In genomic region chr15:89118007-89118406, GRCm38 (mm10) we compare ENCODE assay signal across 1 mouse cellular context.
TF ChIP-seq lines count a peak whose summit lies in the region.

No protein-coding gene starts in this region.

TF ChIP-seq in MEL, 35 proteins besides CTCF, POLR2A, EP300 and RAD21:
- TF ChIP-seq SMC3 (IDR thresholded peaks at IDR 0.05; ENCODE audit: low read depth, low read length): peak; percentile 44
- TF ChIP-seq ZC3H11A (IDR thresholded peaks at IDR 0.05; ENCODE audit: low read depth, low read length): peak; percentile 31
- no peak for TF ChIP-seq NELFE (IDR thresholded peaks at IDR 0.05; ENCODE audit: low read depth, low read length)
- no peak for TF ChIP-seq MEF2A (IDR thresholded peaks at IDR 0.05; ENCODE audit: extremely low read depth, insufficient replicate concordance, low read depth, low read length, poor library complexity, severe bottlenecking)
- TF ChIP-seq SIN3A (IDR thresholded peaks at IDR 0.05; ENCODE audit: low read length): peak; percentile 23; the same call in 1 of the 2 replicates
- TF ChIP-seq JUND (IDR thresholded peaks at IDR 0.05; ENCODE audit: low read depth, low read length): no peak
